Mouse (Mus musculus): ENCODE measurements around the gene Nkx1-2. TPM values are rescaled to one million over a fixed set of nuclear protein-coding genes. Genes with fewer than 3 reads are reported as not detected.

Nkx1-2 gene
- polyA plus RNA-seq (2015; fragmentation: Nextera tagmentation; extraction: Ambion mirVana), result 0.75 and 0.82 TPM in 2 replicates

GRCm38 (mm10) chr7:132599071-132599975 is at the start of gene Nkx1-2:
Gene Nkx1-2 (minus strand): TSS chr7:132599637.
- Histone ChIP-seq H3K9ac (peak within 1 kb of the TSS; percentile 3; the same call in 1 of the 2 replicates), H3K4me3 (replicated peaks) (peak within 1 kb of the TSS; percentile 47), H3K4me2 (replicated peaks) (peak within 1 kb of the TSS; percentile 91), H3K9me3 (no peaks in the 10 kb centered on the region), H3K4me1 (replicated peaks) (peaks cover 35% of the 10 kb centered on the region), H3K27me3 (replicated peaks) (peaks cover 63% of the 10 kb centered on the region), H3K27ac (no peak within 1 kb of the TSS), H3K36me3 (no peaks in the 10 kb centered on the region)
- peak; percentile 26; the same call in 1 of the 2 replicates for ATAC-seq
- WGBS, result 3% methylated on average over 49 of the region's 52 CpGs

DNA sequence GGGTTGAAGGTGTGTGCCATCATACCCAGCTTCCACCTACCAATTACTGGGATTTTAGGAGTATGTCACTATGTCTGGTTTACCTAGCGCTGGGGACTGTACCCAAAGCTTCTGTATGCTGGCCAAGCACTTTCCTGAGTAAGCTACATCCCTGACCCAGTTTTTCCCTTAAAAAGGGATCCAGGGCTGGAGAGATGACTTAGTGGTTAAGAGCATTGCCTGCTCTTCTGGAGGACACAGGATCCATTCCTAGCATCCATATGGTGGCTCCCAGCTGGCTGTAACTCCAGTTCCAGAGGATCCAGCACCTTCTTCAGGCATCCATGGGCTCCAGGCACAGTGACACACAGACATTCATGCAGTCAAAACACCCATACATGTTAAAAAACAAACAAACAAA is 47.1 kb upstream of the Nkx1-2 start:
- ATAC-seq, result no peak
- 97% methylated on average over 1 of the region's 1 CpGs for WGBS

DNA sequence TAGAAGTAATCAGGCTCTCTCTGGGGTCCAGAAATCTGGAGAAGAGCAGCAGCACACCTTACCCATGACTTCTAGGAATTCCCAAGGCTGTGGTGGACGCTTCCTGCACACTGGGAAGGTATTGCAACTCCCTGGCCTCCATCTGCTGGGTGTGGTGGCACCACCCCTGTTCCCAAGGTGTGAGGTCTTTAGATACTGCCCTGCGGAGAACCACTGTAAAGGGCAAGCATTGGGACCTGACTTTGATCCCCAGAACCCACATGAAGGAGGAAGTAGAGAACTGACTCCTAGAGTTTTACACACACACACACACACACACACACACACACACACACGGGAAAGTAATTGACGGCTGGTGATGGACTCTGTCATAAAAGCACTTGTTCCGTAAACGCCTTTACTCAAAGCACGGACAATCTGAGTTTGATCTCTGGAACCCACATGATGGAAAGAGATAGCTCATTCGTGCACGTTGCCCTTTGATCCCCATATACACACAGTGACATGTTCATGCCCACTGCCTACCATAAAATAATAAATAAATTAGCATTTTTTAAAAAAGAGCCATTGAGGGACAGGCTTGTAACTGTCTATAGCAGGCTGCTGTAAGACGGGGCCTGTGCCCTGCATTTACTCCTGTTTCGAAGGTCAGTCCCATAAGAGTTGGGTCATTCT is 45.3 kb upstream of the Nkx1-2 start:
- ATAC-seq, result peak; percentile 91
- Histone ChIP-seq H3K9me3 (no peaks in the 10 kb centered on the region), H3K4me3 (replicated peaks) (no peak overlapping the region), H3K27me3 (replicated peaks) (no peaks in the 10 kb centered on the region), H3K4me1 (replicated peaks) (peaks cover 16% of the 10 kb centered on the region; the same call in 1 of the 2 replicates), H3K4me2 (replicated peaks) (peak overlapping the region; percentile 24), H3K27ac (peak overlapping the region; percentile 82), H3K36me3 (no peaks in the 10 kb centered on the region), H3K9ac (no peak overlapping the region)
- 58% methylated on average over 11 of the region's 11 CpGs for WGBS

More for the DNA sequence above, 47.1 kb upstream of the Nkx1-2 start:
- Histone ChIP-seq H3K4me1 (replicated peaks) (0 out of 2 replicates have a peak, but pooled peaks cover 8% of the 10 kb centered on the region), H3K4me2 (replicated peaks) (no peak overlapping the region), H3K9me3 (no peaks in the 10 kb centered on the region), H3K9ac (no peak overlapping the region), H3K27ac (no peak overlapping the region), H3K36me3 (no peaks in the 10 kb centered on the region), H3K4me3 (replicated peaks) (no peak overlapping the region), H3K27me3 (replicated peaks) (no peaks in the 10 kb centered on the region)

GRCm38 (mm10) chr7:132641606-132642005 is 42.2 kb upstream of the Nkx1-2 start:
- H3K27me3 ChIP-seq (replicated peaks), result no peaks in the 10 kb centered on the region
- ATAC-seq, result no peak
- WGBS, result 46% methylated on average over 1 of the region's 1 CpGs
- H3K4me2 ChIP-seq (replicated peaks), result no peak overlapping the region
- H3K4me1 ChIP-seq (replicated peaks), result peaks cover 20% of the 10 kb centered on the region
- H3K9me3 ChIP-seq, result no peaks in the 10 kb centered on the region
- H3K4me3 ChIP-seq (replicated peaks), result no peak overlapping the region
- no peaks in the 10 kb centered on the region for H3K36me3 ChIP-seq
- H3K27ac ChIP-seq, result no peak overlapping the region
- H3K9ac ChIP-seq, result no peak overlapping the region

DNA sequence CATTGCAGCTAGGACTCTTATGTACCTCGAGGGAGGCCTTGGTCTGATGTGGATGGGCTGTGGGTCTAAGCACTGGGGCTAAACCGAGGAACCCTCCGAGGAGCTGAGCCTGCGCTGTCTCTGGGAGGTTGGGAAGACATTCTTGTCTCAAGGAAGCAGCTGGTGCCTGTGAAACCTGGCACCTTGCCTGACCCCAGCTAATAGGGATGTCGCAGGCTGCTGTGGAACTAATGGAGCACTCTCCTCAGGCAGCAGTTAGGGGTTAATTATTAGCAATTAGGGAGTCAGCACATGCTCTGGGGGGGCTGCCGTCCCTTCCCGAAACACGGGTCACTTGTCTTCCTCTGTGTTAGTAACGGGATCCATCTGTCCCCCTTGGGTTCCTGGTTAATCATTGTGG is 41.5 kb upstream of the Nkx1-2 start:
- H3K27me3 ChIP-seq (replicated peaks), result no peaks in the 10 kb centered on the region
- H3K9ac ChIP-seq, result no peak overlapping the region
- H3K4me2 ChIP-seq (replicated peaks), result no peak overlapping the region
- peaks cover 20% of the 10 kb centered on the region for H3K4me1 ChIP-seq (replicated peaks)
- 31% methylated on average over 9 of the region's 9 CpGs for WGBS
- no peak for ATAC-seq
- no peaks in the 10 kb centered on the region for H3K9me3 ChIP-seq
- no peaks in the 10 kb centered on the region for H3K36me3 ChIP-seq
- H3K4me3 ChIP-seq (replicated peaks), result no peak overlapping the region
- H3K27ac ChIP-seq, result no peak overlapping the region

- H3K27me3 ChIP-seq (replicated peaks), result no peaks in the 10 kb centered on the region
- no peaks in the 10 kb centered on the region for H3K9me3 ChIP-seq
- no peak overlapping the region for H3K9ac ChIP-seq
- no peak overlapping the region for H3K4me3 ChIP-seq (replicated peaks)
- H3K4me2 ChIP-seq (replicated peaks), result no peak overlapping the region
- 66% methylated on average over 12 of the region's 12 CpGs for WGBS
- peak; percentile 80 for ATAC-seq
- no peak overlapping the region for H3K27ac ChIP-seq
- no peaks in the 10 kb centered on the region for H3K36me3 ChIP-seq
- H3K4me1 ChIP-seq (replicated peaks), result peaks cover 11% of the 10 kb centered on the region
Measured at GRCm38 (mm10) chr7:132638446-132639087, 39.1 kb upstream of the Nkx1-2 start.

DNA sequence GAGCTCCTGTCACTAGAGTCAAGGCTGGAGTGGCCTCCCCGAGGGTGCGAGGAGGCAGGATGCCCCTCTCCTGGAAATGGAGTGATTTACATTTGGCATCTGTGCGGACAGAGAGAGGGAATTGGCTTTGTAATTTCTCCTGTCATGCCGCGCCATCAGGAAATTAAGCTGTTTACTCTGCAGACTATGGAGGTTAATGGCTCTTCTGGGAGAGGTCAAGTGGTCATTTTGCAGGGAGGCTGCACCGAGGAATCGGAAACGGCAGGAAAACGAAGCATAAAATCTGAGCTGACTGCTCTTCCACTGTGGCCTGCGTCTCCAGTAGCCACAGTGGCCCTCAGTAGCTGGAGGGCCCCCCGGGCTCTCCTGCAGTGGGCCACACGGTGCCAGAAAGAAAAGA is 37.9 kb upstream of the Nkx1-2 start:
- Histone ChIP-seq H3K9me3 (no peaks in the 10 kb centered on the region), H3K36me3 (no peaks in the 10 kb centered on the region), H3K4me1 (replicated peaks) (peaks cover 11% of the 10 kb centered on the region), H3K4me2 (replicated peaks) (no peak overlapping the region), H3K4me3 (replicated peaks) (no peak overlapping the region), H3K27ac (no peak overlapping the region), H3K9ac (no peak overlapping the region), H3K27me3 (replicated peaks) (no peaks in the 10 kb centered on the region)
- ATAC-seq, result no peak
- 35% methylated on average over 12 of the region's 12 CpGs for whole genome bisulfite sequencing

DNA sequence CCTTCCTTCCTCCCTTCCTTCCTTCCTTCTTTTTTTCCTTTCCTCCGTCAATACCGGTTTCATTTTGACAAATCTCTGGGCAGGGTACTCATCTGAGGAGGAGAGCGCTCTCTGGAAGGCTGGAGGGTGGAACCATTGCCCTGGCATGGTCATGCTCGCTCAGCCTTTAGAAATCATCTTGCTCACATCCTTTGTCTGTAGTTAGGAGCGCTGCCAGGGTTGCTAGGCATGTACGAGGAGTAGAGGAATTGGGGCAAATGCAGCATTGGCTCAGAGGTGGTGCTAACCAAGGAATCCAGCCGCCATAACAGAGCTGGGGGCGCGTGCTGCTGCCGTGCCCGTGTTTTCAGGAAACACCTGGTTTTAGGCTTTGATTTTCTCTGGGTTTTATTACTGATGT is 31.9 kb upstream of the Nkx1-2 start:
- ATAC-seq, result no peak
- no peak overlapping the region for H3K4me2 ChIP-seq (replicated peaks)
- H3K27ac ChIP-seq, result no peak overlapping the region
- H3K9me3 ChIP-seq, result no peaks in the 10 kb centered on the region
- no peaks in the 10 kb centered on the region for H3K4me1 ChIP-seq (replicated peaks)
- WGBS, result 87% methylated on average over 11 of the region's 11 CpGs
- H3K36me3 ChIP-seq, result no peaks in the 10 kb centered on the region
- H3K9ac ChIP-seq, result no peak overlapping the region
- no peaks in the 10 kb centered on the region for H3K27me3 ChIP-seq (replicated peaks)
- no peak overlapping the region for H3K4me3 ChIP-seq (replicated peaks)

GRCm38 (mm10) chr7:132627448-132627847 is 28.0 kb upstream of the Nkx1-2 start:
- WGBS, result 80% methylated on average over 3 of the region's 3 CpGs
- no peak for ATAC-seq

DNA sequence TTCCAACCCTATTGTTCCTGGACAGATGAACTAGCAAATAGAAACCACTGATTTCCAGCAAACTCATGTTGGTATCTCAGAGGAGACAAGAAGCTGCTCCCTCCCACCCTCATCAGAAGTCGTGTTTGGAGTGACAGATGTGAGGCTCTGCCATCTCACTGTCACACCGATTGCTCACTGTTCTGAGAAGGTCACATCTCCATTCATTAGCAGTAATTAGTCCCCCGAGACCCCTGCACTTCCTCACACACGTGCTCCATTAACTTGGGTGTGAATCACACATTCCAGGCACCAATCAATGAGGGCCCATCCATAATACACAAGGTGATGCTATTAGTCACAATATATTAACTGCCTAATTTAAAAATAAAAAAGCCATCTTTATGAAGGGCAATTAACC is 26.7 kb upstream of the Nkx1-2 start:
- H3K9ac ChIP-seq, result no peak overlapping the region
- H3K36me3 ChIP-seq, result no peaks in the 10 kb centered on the region
- no peak overlapping the region for H3K4me2 ChIP-seq (replicated peaks)
- H3K27me3 ChIP-seq (replicated peaks), result no peaks in the 10 kb centered on the region
- H3K9me3 ChIP-seq, result no peaks in the 10 kb centered on the region
- no peaks in the 10 kb centered on the region for H3K4me1 ChIP-seq (replicated peaks)
- H3K4me3 ChIP-seq (replicated peaks), result no peak overlapping the region
- no peak for ATAC-seq
- no peak overlapping the region for H3K27ac ChIP-seq
- 61% methylated on average over 4 of the region's 4 CpGs for WGBS

More at GRCm38 (mm10) chr7:132627448-132627847, 28.0 kb upstream of the Nkx1-2 start:
- Histone ChIP-seq H3K4me2 (replicated peaks) (no peak overlapping the region), H3K27ac (no peak overlapping the region), H3K27me3 (replicated peaks) (no peaks in the 10 kb centered on the region), H3K4me3 (replicated peaks) (no peak overlapping the region), H3K9me3 (no peaks in the 10 kb centered on the region), H3K9ac (no peak overlapping the region), H3K4me1 (replicated peaks) (no peaks in the 10 kb centered on the region), H3K36me3 (no peaks in the 10 kb centered on the region)

GRCm38 (mm10) chr7:132624161-132624560 is 24.7 kb upstream of the Nkx1-2 start:
- Histone ChIP-seq H3K36me3 (no peaks in the 10 kb centered on the region), H3K4me3 (replicated peaks) (no peak overlapping the region), H3K27ac (no peak overlapping the region), H3K9ac (no peak overlapping the region), H3K27me3 (replicated peaks) (no peaks in the 10 kb centered on the region), H3K4me2 (replicated peaks) (no peak overlapping the region), H3K4me1 (replicated peaks) (no peaks in the 10 kb centered on the region), H3K9me3 (no peaks in the 10 kb centered on the region)
- 85% methylated on average over 10 of the region's 10 CpGs for WGBS
- no peak for ATAC-seq
